Mouse (Mus musculus) liver, embryonic 14.5 days (tissue): ENCODE results near the gene Sppl3. TPM values are rescaled to one million over a fixed set of nuclear protein-coding genes. Genes with fewer than 3 reads are reported as not detected.

ENCODE experiments used
- ATAC-seq: fragments of 200-750 bp; cut with Nextera tagmentation; 2 replicates; pipeline ENCODE4 v1.8.0; 2017; ENCODE audit warnings: moderate number of reproducible peaks, mild to moderate bottlenecking, moderate library complexity; ENCODE audit not compliant: insufficient read depth
- DNase-seq, 3 experiments: peaks; one replicate each; pipeline ENCODE4 v3.0.0-alpha.2; 2012 to 2013; ENCODE audit warnings: low read depth in 3 of 3, low spot score in 3 of 3
- H3K27ac ChIP-seq: fragments of 300-500 bp; sonication (generic); 2 replicates; pipeline ENCODE4 v1.5.1; 2014; ENCODE audit warnings: moderate library complexity, mild to moderate bottlenecking, control low read depth, inconsistent platforms
- H3K27me3 ChIP-seq: fragments of 300-500 bp; sonication (generic); 2 replicates; pipeline ENCODE4 v1.6.1; 2014; ENCODE audit warnings: mild to moderate bottlenecking, low read length, moderate library complexity; ENCODE audit not compliant: control insufficient read depth, insufficient read depth
- H3K36me3 ChIP-seq: fragments of 300-500 bp; sonication (generic); replicated peaks from 2 replicates; pipeline ENCODE4 v1.6.1; 2014; ENCODE audit warnings: low read depth; ENCODE audit not compliant: control insufficient read depth, insufficient read depth
- H3K4me1 ChIP-seq, 2 experiments: fragments of 200-500 bp in 1 of 2; fragments of 300-500 bp in 1 of 2; sonication (generic) in 1 of 2; replicated peaks; 2 replicates each; pipeline ENCODE4 v1.6.1; 2012 to 2014; ENCODE audit warnings: antibody characterized with exemption in 1 of 2, inconsistent platforms in 1 of 2, low read length in 1 of 2; ENCODE audit not compliant: control insufficient read depth in 2 of 2, insufficient read depth in 2 of 2
- H3K4me2 ChIP-seq: fragments of 300-500 bp; sonication (generic); 2 replicates; pipeline ENCODE4 v1.6.1; 2014; ENCODE audit warnings: low read depth, mild to moderate bottlenecking, control low read depth, moderate library complexity
- H3K4me3 ChIP-seq, 2 experiments: fragments of 200-500 bp in 1 of 2; fragments of 300-500 bp in 1 of 2; sonication (generic) in 1 of 2; 2 replicates each; pipeline ENCODE4 v1.5.1; 2012 to 2014; ENCODE audit warnings: low read depth in 2 of 2, low read length in 2 of 2, mild to moderate bottlenecking in 2 of 2, control low read depth in 1 of 2, inconsistent platforms in 1 of 2, moderate library complexity in 1 of 2; ENCODE audit not compliant: insufficient read depth in 1 of 2
- H3K9ac ChIP-seq: fragments of 300-500 bp; sonication (generic); replicated peaks from 2 replicates; pipeline ENCODE4 v1.6.1; 2014; ENCODE audit warnings: mild to moderate bottlenecking, control low read depth, moderate library complexity
- H3K9me3 ChIP-seq: fragments of 300-500 bp; sonication (generic); 2 replicates; pipeline ENCODE4 v1.6.1; 2016; ENCODE audit warnings: low read length, mixed read lengths; ENCODE audit not compliant: control insufficient read depth
- CTCF ChIP-seq: IDR thresholded peaks from 2 replicates; pipeline ENCODE4 v1.5.1; 2016; ENCODE audit warnings: antibody characterized with exemption, low read depth, control low read depth
- EP300 ChIP-seq: IDR thresholded peaks from 2 replicates; pipeline ENCODE4 v1.6.1; 2016; ENCODE audit warnings: antibody characterized with exemption, low read depth
- WGBS: fragments of 180-500 bp; shearing (Covaris S2); extraction: QIAGEN DNeasy Blood & Tissue Kit; methylation state at CpG from one replicate; pipeline ENCODE4 v1.1.7; 2014; ENCODE audit not compliant: insufficient replicate concordance; 5-methylcytosine and 5-hydroxymethylcytosine counted together
- polyA plus RNA-seq, 2 experiments: library from polyadenylated mRNA; depleted of rRNA in 1 of 2; stranded (reverse) in 1 of 2; unstranded in 1 of 2; fragments of >200 nt; fragmentation: Nextera tagmentation in 1 of 2; extraction: Ambion mirVana in 1 of 2; gene quantifications; 2 replicates each; pipeline versions ENCODE4 v1.2.1 to v1.2.3; 2012 to 2014

Sppl3 gene
- polyA plus RNA-seq, 2 experiments = 5.4 to 17.2 TPM

GRCm38 (mm10) chr5:115144471-115144870 lies 133.5 kb downstream of the Sppl3 start:
- Histone ChIP-seq H3K9ac (no peak overlapping the region), H3K4me2 (no peak overlapping the region), H3K9me3 (no peaks in the 10 kb centered on the region), H3K36me3 (peaks cover 11% of the 10 kb centered on the region), H3K4me1 (no peaks in the 10 kb centered on the region; a peak in 1 of 4 replicates), H3K4me3 (no peak overlapping the region), H3K27me3 (no peaks in the 10 kb centered on the region), H3K27ac (no peak overlapping the region)
- DNase-seq (no peak), ATAC-seq (no peak)
- no peak for TF ChIP-seq EP300
- no peak for TF ChIP-seq CTCF
- 75% methylated on average over 6 of the region's 6 CpGs for WGBS

DNA sequence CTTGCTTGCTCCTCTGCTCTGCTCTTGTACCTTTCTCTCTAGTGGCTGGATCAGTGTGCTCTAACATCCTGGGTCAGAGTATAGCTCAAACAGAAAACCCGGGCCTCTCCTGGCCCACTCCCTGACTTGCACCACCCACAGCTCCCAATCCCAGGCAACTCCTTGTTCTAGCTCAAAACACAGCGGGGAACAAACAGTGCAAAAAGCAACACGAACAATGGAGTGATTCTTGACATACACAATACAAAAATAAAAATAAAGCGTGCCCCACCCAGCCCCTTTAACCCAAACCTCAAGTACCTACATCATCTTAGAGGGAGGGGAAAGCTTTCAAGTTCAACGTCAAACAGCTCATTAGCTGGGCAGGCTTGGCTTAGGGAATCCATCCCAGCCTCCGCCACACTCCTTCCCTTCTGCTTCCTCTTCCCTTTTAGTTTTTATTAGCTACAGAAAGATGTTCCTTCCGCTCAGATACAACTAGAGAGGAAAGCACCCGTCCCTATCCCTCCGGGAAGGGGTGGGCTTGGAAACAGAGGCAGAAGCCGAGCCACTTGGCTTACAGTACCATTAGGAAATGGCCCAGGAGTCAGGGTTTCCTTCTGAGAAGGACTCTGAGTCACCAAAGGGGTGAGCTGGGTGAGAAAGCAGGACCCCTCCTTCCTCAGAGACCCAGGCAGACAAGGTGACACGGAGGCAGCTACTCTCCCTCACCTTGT lies 134.5 kb downstream of the Sppl3 start:
- WGBS = 73% methylated on average over 11 of the region's 11 CpGs
- no peak overlapping the region for H3K4me2 ChIP-seq
- peaks cover 21% of the 10 kb centered on the region for H3K36me3 ChIP-seq
- no peak overlapping the region for H3K4me3 ChIP-seq
- DNase-seq (no peak), ATAC-seq (no peak)
- H3K9me3 ChIP-seq = no peaks in the 10 kb centered on the region
- TF ChIP-seq CTCF = no peak
- TF ChIP-seq EP300 = no peak
- no peak overlapping the region for H3K27ac ChIP-seq
- H3K4me1 ChIP-seq = no peaks in the 10 kb centered on the region; a peak in 1 of 4 replicates
- no peaks in the 10 kb centered on the region for H3K27me3 ChIP-seq
- no peak overlapping the region for H3K9ac ChIP-seq

GRCm38 (mm10) chr5:115145976-115146746 lies 135.2 kb downstream of the Sppl3 start:
- no peak overlapping the region for H3K4me3 ChIP-seq
- no peak overlapping the region for H3K9ac ChIP-seq
- 66% methylated on average over 6 of the region's 6 CpGs for WGBS
- peaks cover 26% of the 10 kb centered on the region for H3K36me3 ChIP-seq
- ATAC-seq (no peak), DNase-seq (no peak)
- H3K27me3 ChIP-seq = no peaks in the 10 kb centered on the region
- H3K27ac ChIP-seq = no peak overlapping the region
- no peaks in the 10 kb centered on the region for H3K9me3 ChIP-seq
- no peak overlapping the region for H3K4me2 ChIP-seq
- TF ChIP-seq CTCF (no peak), EP300 (no peak)
- no peaks in the 10 kb centered on the region; a peak in 1 of 4 replicates for H3K4me1 ChIP-seq

GRCm38 (mm10) chr5:115146747-115147130 lies 135.8 kb downstream of the Sppl3 start:
- H3K9ac ChIP-seq = no peak overlapping the region
- no peaks in the 10 kb centered on the region for H3K27me3 ChIP-seq
- ATAC-seq = no peak
- no peak for DNase-seq
- no peaks in the 10 kb centered on the region for H3K9me3 ChIP-seq
- H3K4me2 ChIP-seq = no peak overlapping the region
- no peaks in the 10 kb centered on the region; a peak in 1 of 4 replicates for H3K4me1 ChIP-seq
- H3K36me3 ChIP-seq = peaks cover 26% of the 10 kb centered on the region
- TF ChIP-seq CTCF (no peak), EP300 (no peak)
- no peak overlapping the region for H3K27ac ChIP-seq
- no peak overlapping the region for H3K4me3 ChIP-seq

- no peak for ATAC-seq
- WGBS = 62% methylated on average over 3 of the region's 3 CpGs
These were observed 136.5 kb downstream of the Sppl3 start for GRCm38 (mm10) chr5:115147388-115147787.

More at GRCm38 (mm10) chr5:115147388-115147787, 136.5 kb downstream of the Sppl3 start:
- Histone ChIP-seq H3K4me3 (no peak overlapping the region), H3K27me3 (no peaks in the 10 kb centered on the region), H3K9me3 (no peaks in the 10 kb centered on the region), H3K9ac (no peak overlapping the region), H3K4me1 (peaks cover 0 to 3% of the 10 kb centered on the region in 2 experiments; a peak in 1 of 4 replicates), H3K4me2 (no peak overlapping the region), H3K27ac (no peak overlapping the region), H3K36me3 (peaks cover 26% of the 10 kb centered on the region)
- DNase-seq = no peak
- TF ChIP-seq EP300 (no peak), CTCF (no peak)
